Mouse (Mus musculus): ENCODE data around the gene Cdk14.

Cdk14 gene

GRCm38 (mm10) chr5:5176052-5176451 lies 244.1 kb downstream of the Cdk14 start:
- DNase-seq = no peak

GRCm38 (mm10) chr5:5175611-5176010 lies 244.5 kb downstream of the Cdk14 start:
- DNase-seq = no peak

- no peak for DNase-seq
Observed at GRCm38 (mm10) chr5:5175090-5175489, 245.0 kb downstream of the Cdk14 start.

GRCm38 (mm10) chr5:5166086-5166485 lies 254.0 kb downstream of the Cdk14 start:
- no peak for DNase-seq

- no peak for DNase-seq
Observed at GRCm38 (mm10) chr5:5164326-5164725, 255.8 kb downstream of the Cdk14 start.

GRCm38 (mm10) chr5:5163823-5164222 lies 256.3 kb downstream of the Cdk14 start:
- DNase-seq = no peak

GRCm38 (mm10) chr5:5159521-5159920 lies 260.6 kb downstream of the Cdk14 start:
- no peak for DNase-seq

- DNase-seq = no peak
Observed at GRCm38 (mm10) chr5:5139855-5140254, 280.3 kb downstream of the Cdk14 start.

GRCm38 (mm10) chr5:5134905-5135511 lies 285.1 kb downstream of the Cdk14 start:
- no peak for DNase-seq

- no peak for DNase-seq
Observed at GRCm38 (mm10) chr5:5134143-5134904, 285.8 kb downstream of the Cdk14 start.

GRCm38 (mm10) chr5:5128852-5129251 lies 291.3 kb downstream of the Cdk14 start:
- no peak for DNase-seq

- no peak for DNase-seq
Observed at GRCm38 (mm10) chr5:5124645-5125044, 295.5 kb downstream of the Cdk14 start.

- DNase-seq = no peak
Observed at GRCm38 (mm10) chr5:5116775-5117522, 303.2 kb downstream of the Cdk14 start.

GRCm38 (mm10) chr5:5115546-5115945 lies 304.6 kb downstream of the Cdk14 start:
- DNase-seq = no peak

GRCm38 (mm10) chr5:5109621-5110020 lies 310.5 kb downstream of the Cdk14 start:
- no peak for DNase-seq

GRCm38 (mm10) chr5:5109017-5109416 lies 311.1 kb downstream of the Cdk14 start:
- DNase-seq = no peak

- no peak for DNase-seq
Observed at GRCm38 (mm10) chr5:5096248-5096915, 323.7 kb downstream of the Cdk14 start.

- no peak for DNase-seq
Observed at GRCm38 (mm10) chr5:5092736-5093135, 327.4 kb downstream of the Cdk14 start.

GRCm38 (mm10) chr5:5071526-5071925 lies 348.6 kb downstream of the Cdk14 start:
- no peak for DNase-seq

- no peak for DNase-seq
Observed at GRCm38 (mm10) chr5:5064686-5065085, 355.4 kb downstream of the Cdk14 start.

- no peak for DNase-seq
Observed at GRCm38 (mm10) chr5:5056102-5056883, 363.8 kb downstream of the Cdk14 start.

GRCm38 (mm10) chr5:5055494-5055893 lies 364.6 kb downstream of the Cdk14 start:
- no peak for DNase-seq
